8 mouse cellular contexts compared by ENCODE assay signal in the genomic region with DNA sequence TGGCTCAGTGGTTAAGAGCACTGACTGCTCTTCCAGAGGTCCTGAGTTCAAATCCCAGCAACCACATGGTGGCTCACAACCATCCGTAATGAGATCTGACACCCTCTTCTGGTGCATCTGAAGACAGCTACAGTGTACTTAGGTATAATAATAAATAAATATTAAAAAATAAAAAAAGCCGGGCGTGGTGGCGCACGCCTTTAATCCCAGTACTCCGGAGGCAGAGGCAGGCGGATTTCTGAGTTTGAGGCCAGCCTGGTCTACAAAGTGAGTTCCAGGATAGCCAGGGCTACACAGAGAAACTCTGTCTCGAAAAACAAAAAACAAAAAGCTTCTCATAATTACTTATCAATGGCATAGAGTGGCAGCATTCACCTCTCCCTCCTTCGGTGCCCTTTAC. TPM values are rescaled to one million over a fixed set of nuclear protein-coding genes. Genes with fewer than 3 reads are reported as not detected.
DNase-seq lines count a peak whose midpoint lies in the region; ATAC-seq and TF ChIP-seq lines count a peak whose summit lies in the region.
"Not testable (repeated sequence)": the region's sequence is repeated elsewhere in the genome, so short reads cannot be mapped to it uniquely, and the experiment has no call there.

No protein-coding gene starts in this region.

- peak overlapping the region; percentile 62 for H3K4me2 ChIP-seq in forebrain, embryonic 11.5 days (ENCODE audit: low read depth, low read length, severe bottlenecking)
- H3K4me2 ChIP-seq in heart, embryonic 14.5 days (ENCODE audit: low read length): peak overlapping the region; percentile 68
- peak overlapping the region; percentile 67 for H3K4me2 ChIP-seq in intestine, embryonic 14.5 days (ENCODE audit: low read length)
- H3K4me2 ChIP-seq in limb, embryonic 13.5 days (replicated peaks): peak overlapping the region; percentile 68
- peak overlapping the region; percentile 52 for H3K4me2 ChIP-seq in lung, embryonic 15.5 days
- H3K4me2 ChIP-seq in midbrain, postnatal 0 days (ENCODE audit: low read depth, low read length, poor library complexity, severe bottlenecking): peak overlapping the region; percentile 86

- ATAC-seq in forebrain, embryonic 11.5 days (replicated peaks; ENCODE audit: low FRiP score); heart, embryonic 14.5 days (ENCODE audit: insufficient number of reproducible peaks, insufficient read depth, low FRiP score, low read depth); intestine, embryonic 14.5 days (replicated peaks; ENCODE audit: low FRiP score, low TSS enrichment, low read depth); limb, embryonic 13.5 days (ENCODE audit: low FRiP score, low read depth); lung, embryonic 15.5 days (ENCODE audit: borderline replicate concordance, extremely low read depth, low FRiP score, low TSS enrichment); midbrain, postnatal 0 days (ENCODE audit: low FRiP score): not testable (repeated sequence)

- H3K79me3 ChIP-seq in C2C12 (ENCODE audit: low read depth): peaks cover 28% of the 10 kb centered on the region

- H3K27me3 ChIP-seq in C2C12 (ENCODE audit: control insufficient read depth, insufficient read depth, insufficient read length); forebrain, embryonic 11.5 days (ENCODE audit: control insufficient read depth, insufficient read depth, low read length); heart, embryonic 14.5 days (ENCODE audit: control insufficient read depth, insufficient read depth, low read length); intestine, embryonic 14.5 days (replicated peaks; ENCODE audit: control insufficient read depth, insufficient read depth, low read length); limb, embryonic 13.5 days; lung, embryonic 15.5 days; midbrain, postnatal 0 days (ENCODE audit: insufficient read depth, low read length): not testable (repeated sequence)

- not testable (repeated sequence) for H3K27ac ChIP-seq in forebrain, embryonic 11.5 days (ENCODE audit: low read depth, low read length); heart, embryonic 14.5 days (replicated peaks in 1 of 2; ENCODE audit: control insufficient read depth in 1 of 2, insufficient read depth in 1 of 2, low read depth in 2 of 2, low read length in 2 of 2); intestine, embryonic 14.5 days (ENCODE audit: low read depth); limb, embryonic 13.5 days; lung, embryonic 15.5 days; midbrain, postnatal 0 days (ENCODE audit: low read depth, low read length)

- H3K9me3 ChIP-seq in forebrain, embryonic 11.5 days (ENCODE audit: control insufficient read depth, low read length); heart, embryonic 14.5 days (ENCODE audit: control insufficient read depth, low read length); intestine, embryonic 14.5 days (ENCODE audit: control insufficient read depth, low read length); limb, embryonic 13.5 days; lung, embryonic 15.5 days; midbrain, postnatal 0 days (ENCODE audit: low read length): not testable (repeated sequence)

- H3K4me3 ChIP-seq in C2C12 (ENCODE audit: insufficient read depth, poor library complexity, severe bottlenecking): peak overlapping the region; percentile 95
- H3K4me3 ChIP-seq in forebrain, embryonic 11.5 days (ENCODE audit: low read depth, low read length): peak overlapping the region; percentile 96
- H3K4me3 ChIP-seq in heart, embryonic 14.5 days (ENCODE audit: control insufficient read depth in 1 of 2, insufficient read depth in 1 of 2, low read depth in 1 of 2, low read length in 2 of 2): peak overlapping the region in 1 of 2 experiments; percentile 68; a peak in 2 of 4 replicates
- H3K4me3 ChIP-seq in intestine, embryonic 14.5 days (ENCODE audit: low read depth, low read length): peak overlapping the region; percentile 81
- H3K4me3 ChIP-seq in limb, embryonic 13.5 days: peak overlapping the region; percentile 95
- H3K4me3 ChIP-seq in lung, embryonic 15.5 days: peak overlapping the region; percentile 90
- not testable (repeated sequence) for H3K4me3 ChIP-seq in midbrain, postnatal 0 days (ENCODE audit: low read depth, low read length)

- not testable (repeated sequence) for H3K9ac ChIP-seq in forebrain, embryonic 11.5 days (ENCODE audit: low read length); intestine, embryonic 14.5 days (ENCODE audit: low read length); midbrain, postnatal 0 days (replicated peaks; ENCODE audit: low read length, poor library complexity, severe bottlenecking)
- H3K9ac ChIP-seq in heart, embryonic 14.5 days (ENCODE audit: low read length): peak overlapping the region; percentile 83
- peak overlapping the region; percentile 68; the same call in 1 of the 2 replicates for H3K9ac ChIP-seq in limb, embryonic 13.5 days
- H3K9ac ChIP-seq in lung, embryonic 15.5 days: peak overlapping the region; percentile 45; the same call in 1 of the 2 replicates

- H3K4me1 ChIP-seq in forebrain, embryonic 11.5 days (replicated peaks; ENCODE audit: control insufficient read depth, insufficient read depth, low read length); heart, embryonic 14.5 days (ENCODE audit: control insufficient read depth in 2 of 2, insufficient read depth in 2 of 2, low read length in 2 of 2); intestine, embryonic 14.5 days (replicated peaks; ENCODE audit: control insufficient read depth, insufficient read depth, low read length); midbrain, postnatal 0 days (ENCODE audit: insufficient read depth, low read length): not testable (repeated sequence)
- peaks cover 12% of the 10 kb centered on the region for H3K4me1 ChIP-seq in limb, embryonic 13.5 days
- peaks cover 12% of the 10 kb centered on the region; the same call in 1 of the 2 replicates for H3K4me1 ChIP-seq in lung, embryonic 15.5 days

- not testable (repeated sequence) for H3K36me3 ChIP-seq in C2C12 (ENCODE audit: control insufficient read depth, insufficient read depth); forebrain, embryonic 11.5 days (ENCODE audit: control insufficient read depth, insufficient read depth, low read length); heart, embryonic 14.5 days (ENCODE audit: control insufficient read depth, insufficient read depth, low read length); intestine, embryonic 14.5 days (ENCODE audit: control insufficient read depth, insufficient read depth, low read length); limb, embryonic 13.5 days; lung, embryonic 15.5 days; midbrain, postnatal 0 days (ENCODE audit: insufficient read depth, low read length)

- H3K79me2 ChIP-seq in C2C12 (ENCODE audit: control insufficient read depth, insufficient read depth): peaks cover 36% of the 10 kb centered on the region

- TF ChIP-seq CTCF in C2C12 (IDR thresholded peaks at IDR 0.05; ENCODE audit: control insufficient read depth, insufficient read depth, insufficient read length); midbrain, postnatal 0 days (IDR thresholded peaks at IDR 0.05): not testable (repeated sequence)

- H3ac ChIP-seq in C2C12 (ENCODE audit: control insufficient read depth, insufficient read length, low read depth): not testable (repeated sequence)

- 90% methylated on average over 9 of the region's 9 CpGs for WGBS in forebrain, embryonic 11.5 days
- 97% methylated on average over 9 of the region's 9 CpGs for WGBS in heart, embryonic 14.5 days
- WGBS in intestine, embryonic 14.5 days: 95% methylated on average over 9 of the region's 9 CpGs
- 96% methylated on average over 9 of the region's 9 CpGs for WGBS in limb, embryonic 13.5 days
- WGBS in lung, embryonic 15.5 days: 91% methylated on average over 9 of the region's 9 CpGs
- 98% methylated on average over 9 of the region's 9 CpGs for WGBS in midbrain, postnatal 0 days

- peak; percentile 55 for DNase-seq in cerebellum, adult 9-10 months
- DNase-seq in forebrain, embryonic 11.5 days (ENCODE audit: low spot score); intestine, embryonic 14.5 days (ENCODE audit: low spot score); midbrain, postnatal 0 days (ENCODE audit: low spot score): not testable (repeated sequence)

RNA-seq across cellular contexts. Expression of a gene that starts 1.4 kb away (rescaled TPM):
- 5.1 TPM for polyA plus RNA-seq in C2C12 (2012; fragmentation: generic; extraction: Trizol)
- polyA plus RNA-seq in forebrain, embryonic 11.5 days (2014; fragmentation: Nextera tagmentation; extraction: Ambion mirVana): 13.5 and 14.2 TPM in 2 replicates
- 6.6 and 8.1 TPM in 2 replicates for polyA plus RNA-seq in heart, embryonic 14.5 days (2014; fragmentation: Nextera tagmentation; extraction: Ambion mirVana)
- 11.5 and 13.1 TPM in 2 replicates for polyA plus RNA-seq in intestine, embryonic 14.5 days (2014; fragmentation: Nextera tagmentation; extraction: Ambion mirVana)
- 12.1 and 12.5 TPM in 2 replicates for polyA plus RNA-seq in limb, embryonic 13.5 days (2015; fragmentation: Nextera tagmentation; extraction: Ambion mirVana)
- polyA plus RNA-seq in lung, embryonic 15.5 days (2015; fragmentation: Nextera tagmentation; extraction: Ambion mirVana): 7.6 and 9.0 TPM in 2 replicates
- total RNA-seq in midbrain, postnatal 0 days (2014; rRNA removed): 11.2 and 13.2 TPM in 2 replicates
- 4.6 and 5.9 TPM in 2 replicates for polyA plus RNA-seq in midbrain, postnatal 0 days (2015; fragmentation: Nextera tagmentation; extraction: Ambion mirVana)

RNA-seq across cellular contexts. Expression of a gene that starts 7.2 kb away (rescaled TPM):
- 0.19 TPM for polyA plus RNA-seq in C2C12 (2012; fragmentation: generic; extraction: Trizol)
- 4.0 and 5.0 TPM in 2 replicates for polyA plus RNA-seq in forebrain, embryonic 11.5 days (2014; fragmentation: Nextera tagmentation; extraction: Ambion mirVana)
- 1.9 and 3.3 TPM in 2 replicates for polyA plus RNA-seq in heart, embryonic 14.5 days (2014; fragmentation: Nextera tagmentation; extraction: Ambion mirVana)
- polyA plus RNA-seq in intestine, embryonic 14.5 days (2014; fragmentation: Nextera tagmentation; extraction: Ambion mirVana): 3.6 and 4.7 TPM in 2 replicates
- polyA plus RNA-seq in limb, embryonic 13.5 days (2015; fragmentation: Nextera tagmentation; extraction: Ambion mirVana): 4.0 and 5.6 TPM in 2 replicates
- polyA plus RNA-seq in lung, embryonic 15.5 days (2015; fragmentation: Nextera tagmentation; extraction: Ambion mirVana): 3.0 and 3.2 TPM in 2 replicates
- total RNA-seq in midbrain, postnatal 0 days (2014; rRNA removed): 10.3 and 13.3 TPM in 2 replicates
- polyA plus RNA-seq in midbrain, postnatal 0 days (2015; fragmentation: Nextera tagmentation; extraction: Ambion mirVana): 4.6 and 5.2 TPM in 2 replicates

RNA-seq across cellular contexts. Expression of a gene that starts 54.6 kb away (rescaled TPM):
- 15.4 TPM for polyA plus RNA-seq in C2C12 (2012; fragmentation: generic; extraction: Trizol)
- polyA plus RNA-seq in forebrain, embryonic 11.5 days (2014; fragmentation: Nextera tagmentation; extraction: Ambion mirVana): 77.3 and 88.3 TPM in 2 replicates
- polyA plus RNA-seq in heart, embryonic 14.5 days (2014; fragmentation: Nextera tagmentation; extraction: Ambion mirVana): 45.2 and 52.9 TPM in 2 replicates
- polyA plus RNA-seq in intestine, embryonic 14.5 days (2014; fragmentation: Nextera tagmentation; extraction: Ambion mirVana): 77.9 and 87.3 TPM in 2 replicates
- 115 and 119 TPM in 2 replicates for polyA plus RNA-seq in limb, embryonic 13.5 days (2015; fragmentation: Nextera tagmentation; extraction: Ambion mirVana)
- polyA plus RNA-seq in lung, embryonic 15.5 days (2015; fragmentation: Nextera tagmentation; extraction: Ambion mirVana): 60.6 and 62.7 TPM in 2 replicates
- total RNA-seq in midbrain, postnatal 0 days (2014; rRNA removed): 101 and 118 TPM in 2 replicates
- polyA plus RNA-seq in midbrain, postnatal 0 days (2015; fragmentation: Nextera tagmentation; extraction: Ambion mirVana): 104 and 106 TPM in 2 replicates
